Mouse (Mus musculus): ENCODE measurements at regions not wholly inside any gene's neighbourhood (a gene's known extent, or its start where the extent isn't known, plus 50 kb on each side); places are given as distances from the start of the nearest gene placed in this dataset.

- TF ChIP-seq MAFK (IDR thresholded peaks at IDR 0.05; ENCODE audit: insufficient read depth, low read depth, low read length) (no peak), HCFC1 (IDR thresholded peaks at IDR 0.05; ENCODE audit: borderline replicate concordance, insufficient read depth, low read length) (no peak), CHD2 (IDR thresholded peaks at IDR 0.05; ENCODE audit: low read depth, low read length) (no peak)
Measured at GRCm38 (mm10) chr8:113390038-113390437, 245.3 kb upstream of the Mon1b start.

All from ES-E14 (cell line).